Mouse (Mus musculus) MEL (cell line): ENCODE data around the gene Shb. TPM values are rescaled to one million over a fixed set of nuclear protein-coding genes. Genes with fewer than 3 reads are reported as not detected.

Experiments used
- DNase-seq: peaks from one replicate; pipeline ENCODE4 v3.0.0; 2011; ENCODE audit warnings: low read depth, low spot score
- H3K27ac ChIP-seq: 2 replicates; pipeline ENCODE4 v1.5.1; 2012; ENCODE audit warnings: low read depth, mild to moderate bottlenecking, control low read depth, low read length, moderate library complexity; ENCODE audit not compliant: control insufficient read depth
- H3K27me3 ChIP-seq, 2 experiments: fragments of 150-350 bp in 1 of 2; sonication (generic) in 1 of 2; 2 replicates each; pipeline ENCODE4 v1.6.1; 2012; ENCODE audit warnings: low read length in 2 of 2, mild to moderate bottlenecking in 2 of 2, improper control_type of control experiment in 1 of 2, moderate library complexity in 1 of 2; ENCODE audit not compliant: insufficient read depth in 2 of 2, control insufficient read depth in 1 of 2
- H3K36me3 ChIP-seq, 2 experiments: 2 replicates each; pipeline ENCODE4 v1.6.1; 2012 to 2014; ENCODE audit warnings: low read length in 2 of 2, improper control_type of control experiment in 1 of 2, inconsistent platforms in 1 of 2, mild to moderate bottlenecking in 1 of 2; ENCODE audit not compliant: insufficient read depth in 2 of 2, control insufficient read depth in 1 of 2
- H3K4me1 ChIP-seq, 2 experiments: fragments of 150-350 bp in 1 of 2; sonication (generic) in 1 of 2; 2 replicates each; pipeline ENCODE4 v1.6.1; 2012; ENCODE audit warnings: low read length in 2 of 2, improper control_type of control experiment in 1 of 2, mild to moderate bottlenecking in 1 of 2; ENCODE audit not compliant: insufficient read depth in 2 of 2, control insufficient read depth in 1 of 2
- H3K4me3 ChIP-seq, 2 experiments: fragments of 150-350 bp in 1 of 2; sonication (generic) in 1 of 2; 2 replicates each; pipeline ENCODE4 v1.5.1; 2012; ENCODE audit warnings: low read depth in 2 of 2, low read length in 2 of 2, mild to moderate bottlenecking in 2 of 2, moderate library complexity in 2 of 2, control low read depth in 1 of 2, improper control_type of control experiment in 1 of 2; ENCODE audit not compliant: control insufficient read depth in 1 of 2, insufficient read depth in 1 of 2
- H3K79me2 ChIP-seq: 2 replicates; pipeline ENCODE4 v1.6.1; 2012; ENCODE audit warnings: mild to moderate bottlenecking, low read length, moderate library complexity; ENCODE audit not compliant: control insufficient read depth, poor library complexity, insufficient read depth
- H3K9ac ChIP-seq: 2 replicates; pipeline ENCODE4 v1.6.1; 2012; ENCODE audit warnings: low read depth, mild to moderate bottlenecking, control low read depth, low read length, moderate library complexity; ENCODE audit not compliant: control insufficient read depth, poor library complexity, severe bottlenecking
- H3K9me3 ChIP-seq: fragments of 150-350 bp; sonication (generic); replicated peaks from 2 replicates; pipeline ENCODE4 v1.6.1; 2012; ENCODE audit warnings: mild to moderate bottlenecking, low read length, improper control_type of control experiment, moderate library complexity; ENCODE audit not compliant: insufficient read depth
- CHD1 ChIP-seq: IDR thresholded peaks from 2 replicates; pipeline ENCODE4 v1.6.1; 2012; ENCODE audit warnings: low read depth, mild to moderate bottlenecking, inconsistent platforms, low read length, improper control_type of control experiment
- CHD2 ChIP-seq: IDR thresholded peaks from 2 replicates; pipeline ENCODE4 v1.6.1; 2011; ENCODE audit warnings: low read length, improper control_type of control experiment
- CTCF ChIP-seq, 3 experiments: IDR thresholded peaks in 2 of 3; conservative IDR thresholded peaks in 1 of 3; 2 replicates each; pipeline ENCODE4 v1.5.1; 2011 to 2012; ENCODE audit warnings: low read length in 3 of 3, low read depth in 2 of 3, mild to moderate bottlenecking in 2 of 3, improper control_type of control experiment in 1 of 3, inconsistent platforms in 1 of 3, mixed read lengths in 1 of 3, moderate library complexity in 1 of 3; ENCODE audit not compliant: control insufficient read depth in 1 of 3, insufficient read depth in 1 of 3, poor library complexity in 1 of 3, severe bottlenecking in 1 of 3
- E2F4 ChIP-seq: IDR thresholded peaks from 2 replicates; pipeline ENCODE4 v1.6.1; 2011; ENCODE audit warnings: low read depth, low read length, improper control_type of control experiment, borderline replicate concordance
- ELF1 ChIP-seq: IDR thresholded peaks from 2 replicates; pipeline ENCODE4 v1.6.1; 2014; ENCODE audit warnings: low read depth, mild to moderate bottlenecking, inconsistent platforms, low read length, improper control_type of control experiment, moderate library complexity
- HCFC1 ChIP-seq: IDR thresholded peaks from 2 replicates; pipeline ENCODE4 v1.6.1; 2012; ENCODE audit warnings: low read depth, mild to moderate bottlenecking, inconsistent platforms, low read length, improper control_type of control experiment, moderate library complexity
- MAX ChIP-seq: IDR thresholded peaks from 2 replicates; pipeline ENCODE4 v1.6.1; 2011; ENCODE audit warnings: low read length, improper control_type of control experiment
- MAZ ChIP-seq: IDR thresholded peaks from 2 replicates; pipeline ENCODE4 v1.6.1; 2012; ENCODE audit warnings: low read depth, mild to moderate bottlenecking, inconsistent platforms, low read length, improper control_type of control experiment
- MEF2A ChIP-seq: IDR thresholded peaks from 2 replicates; pipeline ENCODE4 v1.6.1; 2014; ENCODE audit warnings: low read depth, mild to moderate bottlenecking, inconsistent platforms, low read length, improper control_type of control experiment; ENCODE audit not compliant: poor library complexity, insufficient replicate concordance, severe bottlenecking; ENCODE audit errors: extremely low read depth
- MXI1 ChIP-seq: IDR thresholded peaks from 2 replicates; pipeline ENCODE4 v1.6.1; 2011; ENCODE audit warnings: mild to moderate bottlenecking, low read depth, low read length, improper control_type of control experiment
- MYC ChIP-seq: IDR thresholded peaks from 2 replicates; pipeline ENCODE4 v1.6.1; 2011; ENCODE audit warnings: low read depth, mild to moderate bottlenecking, low read length, improper control_type of control experiment, moderate library complexity
- POLR2A ChIP-seq, 2 experiments: IDR thresholded peaks; 2 replicates each; pipeline ENCODE4 v1.6.1; 2011 to 2012; ENCODE audit warnings: low read length in 2 of 2, mild to moderate bottlenecking in 2 of 2, control low read depth in 1 of 2, improper control_type of control experiment in 1 of 2, low read depth in 1 of 2, moderate library complexity in 1 of 2; ENCODE audit not compliant: control insufficient read depth in 1 of 2, insufficient read depth in 1 of 2, poor library complexity in 1 of 2
- POLR2AphosphoS2 ChIP-seq: IDR thresholded peaks from 2 replicates; pipeline ENCODE4 v1.6.1; 2011; ENCODE audit warnings: low read length, improper control_type of control experiment
- POLR2AphosphoS5 ChIP-seq: IDR thresholded peaks from 2 replicates; pipeline ENCODE4 v1.6.1; 2012; ENCODE audit warnings: low read depth, borderline replicate concordance, mild to moderate bottlenecking, inconsistent platforms, low read length, moderate library complexity, mixed read lengths
- RAD21 ChIP-seq: IDR thresholded peaks from 2 replicates; pipeline ENCODE4 v1.6.1; 2011; ENCODE audit warnings: mild to moderate bottlenecking, low read depth, low read length, improper control_type of control experiment
- RCOR1 ChIP-seq: IDR thresholded peaks from 2 replicates; pipeline ENCODE4 v1.6.1; 2012; ENCODE audit warnings: low read depth, mild to moderate bottlenecking, inconsistent platforms, low read length, improper control_type of control experiment
- SIN3A ChIP-seq: IDR thresholded peaks from 2 replicates; pipeline ENCODE4 v1.6.1; 2012; ENCODE audit warnings: low read length, improper control_type of control experiment, inconsistent platforms
- TAL1 ChIP-seq: IDR thresholded peaks from 2 replicates; pipeline ENCODE4 v1.6.1; 2012; ENCODE audit warnings: mild to moderate bottlenecking, inconsistent platforms, low read length, moderate library complexity, mixed read lengths
- TBP ChIP-seq: IDR thresholded peaks from 2 replicates; pipeline ENCODE4 v1.8.0; 2011; ENCODE audit warnings: low read depth, low read length, improper control_type of control experiment
- UBTF ChIP-seq: IDR thresholded peaks from 2 replicates; pipeline ENCODE4 v1.6.1; 2012; ENCODE audit warnings: low read depth, mild to moderate bottlenecking, inconsistent platforms, low read length, improper control_type of control experiment, moderate library complexity, borderline replicate concordance; ENCODE audit not compliant: insufficient read depth
- USF1 ChIP-seq: IDR thresholded peaks from 2 replicates; pipeline ENCODE4 v1.6.1; 2014; ENCODE audit warnings: low read depth, mild to moderate bottlenecking, inconsistent platforms, low read length, improper control_type of control experiment, moderate library complexity
- USF2 ChIP-seq, 2 experiments: IDR thresholded peaks; 2 replicates each; pipeline ENCODE4 v1.6.1; 2011 to 2012; ENCODE audit warnings: improper control_type of control experiment in 2 of 2, low read length in 2 of 2, borderline replicate concordance in 1 of 2, inconsistent platforms in 1 of 2, low read depth in 1 of 2, mild to moderate bottlenecking in 1 of 2; ENCODE audit not compliant: insufficient read depth in 1 of 2
- ZC3H11A ChIP-seq: IDR thresholded peaks from 2 replicates; pipeline ENCODE4 v1.6.1; 2012; ENCODE audit warnings: low read depth, mild to moderate bottlenecking, inconsistent platforms, low read length, improper control_type of control experiment
- ZKSCAN1 ChIP-seq: IDR thresholded peaks from 2 replicates; pipeline ENCODE4 v1.6.1; 2012; ENCODE audit warnings: low read depth, mild to moderate bottlenecking, inconsistent platforms, low read length, improper control_type of control experiment, moderate library complexity
- ZMIZ1 ChIP-seq: IDR thresholded peaks from 2 replicates; pipeline ENCODE4 v1.6.1; 2012; ENCODE audit warnings: low read depth, mild to moderate bottlenecking, inconsistent platforms, low read length, improper control_type of control experiment, moderate library complexity
- polyA plus RNA-seq, 2 experiments: library from polyadenylated mRNA; stranded (reverse) in 1 of 2; unstranded in 1 of 2; fragments of >175 nt in 1 of 2; fragments of >200 nt in 1 of 2; gene quantifications; 2 replicates each; pipeline versions ENCODE4 v1.2.1 to v1.2.4; 2012; ENCODE audit warnings: low replicate concordance in 2 of 2, low read depth in 1 of 2; ENCODE audit not compliant: insufficient read length in 2 of 2, insufficient read depth in 1 of 2, missing spikeins in 1 of 2
- total RNA-seq: library from RNA; depleted of rRNA; stranded (reverse); fragments of 300-350 nt; gene quantifications from 2 replicates; pipeline ENCODE4 v1.2.3, GENCODE M21; 2012

The Shb gene
- total and polyA plus RNA-seq, 3 experiments = 5.2 to 13.9 TPM; not detected in 1

DNA sequence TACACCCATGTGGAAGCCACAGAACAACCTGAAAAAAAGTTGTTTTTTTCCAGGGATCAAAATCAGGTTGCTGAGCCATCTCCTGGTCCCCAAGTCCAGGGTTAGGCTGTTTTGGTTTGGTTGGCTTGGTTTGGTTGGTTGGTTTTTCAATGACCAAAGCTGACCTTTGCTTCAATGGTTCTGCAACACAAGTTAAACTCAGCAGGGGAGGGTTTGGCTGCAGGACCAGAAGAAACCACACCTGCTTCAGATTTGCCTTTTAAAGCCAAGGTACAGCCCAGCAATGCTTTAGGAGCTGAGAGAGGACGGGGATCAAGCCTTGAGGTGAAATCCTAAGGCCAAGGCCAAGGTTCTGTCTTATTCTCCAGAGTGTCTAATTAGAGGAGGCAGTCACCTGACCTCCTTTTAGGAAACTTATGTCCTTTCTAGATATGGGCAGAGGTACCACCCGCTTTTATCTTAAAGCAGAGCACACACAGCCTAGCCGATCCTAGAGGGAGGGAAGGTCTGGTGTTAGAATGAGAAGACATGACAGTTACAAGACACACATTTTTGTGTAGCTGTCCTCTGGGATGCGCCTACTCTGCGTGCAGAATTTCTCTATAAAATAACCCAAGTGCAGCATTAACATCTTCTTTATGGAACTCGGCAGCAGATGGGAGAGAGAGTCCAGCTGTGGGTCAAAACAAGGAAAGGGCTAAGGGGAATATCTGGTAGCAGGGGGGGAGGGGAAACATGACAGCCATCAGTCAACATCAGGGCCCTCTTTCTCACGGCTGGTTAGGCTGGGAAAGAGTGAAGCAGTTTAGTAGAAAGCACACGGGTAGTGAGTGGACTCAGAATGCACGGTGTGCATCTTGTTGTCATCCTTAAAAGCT, 10.3 kb downstream of the Shb start (continued):
- TF ChIP-seq TAL1 (peak; percentile 63), SIN3A (no peak), POLR2A (IDR thresholded peaks at IDR 0.05; ENCODE audit: control insufficient read depth in 1 of 2, insufficient read depth in 1 of 2, low read depth in 1 of 2, low read length in 2 of 2, poor library complexity in 1 of 2) (no peak), MEF2A (no peak)

GRCm38 (mm10) chr4:45520375-45520774, 11.9 kb downstream of the Shb start:
- H3K36me3 ChIP-seq = peaks cover 0 to 16% of the 10 kb centered on the region in 2 experiments; a peak in 3 of 4 replicates
- no peak overlapping the region for H3K4me3 ChIP-seq
- H3K79me2 ChIP-seq = no peaks in the 10 kb centered on the region; the same call in 1 of the 2 replicates
- peaks cover 15 to 17% of the 10 kb centered on the region in 2 experiments; a peak in 3 of 4 replicates for H3K4me1 ChIP-seq
- H3K27ac ChIP-seq = no peak overlapping the region
- no peak overlapping the region for H3K9ac ChIP-seq
- DNase-seq = no peak
- TF ChIP-seq RCOR1 (no peak), POLR2AphosphoS5 (no peak), ZC3H11A (no peak), POLR2AphosphoS2 (no peak), MYC (no peak), ELF1 (no peak), HCFC1 (no peak), ZMIZ1 (no peak), CHD1 (no peak), MXI1 (no peak), MAZ (no peak), SIN3A (no peak), CHD2 (no peak)
- no peaks in the 10 kb centered on the region for H3K27me3 ChIP-seq
- no peaks in the 10 kb centered on the region for H3K9me3 ChIP-seq

DNA sequence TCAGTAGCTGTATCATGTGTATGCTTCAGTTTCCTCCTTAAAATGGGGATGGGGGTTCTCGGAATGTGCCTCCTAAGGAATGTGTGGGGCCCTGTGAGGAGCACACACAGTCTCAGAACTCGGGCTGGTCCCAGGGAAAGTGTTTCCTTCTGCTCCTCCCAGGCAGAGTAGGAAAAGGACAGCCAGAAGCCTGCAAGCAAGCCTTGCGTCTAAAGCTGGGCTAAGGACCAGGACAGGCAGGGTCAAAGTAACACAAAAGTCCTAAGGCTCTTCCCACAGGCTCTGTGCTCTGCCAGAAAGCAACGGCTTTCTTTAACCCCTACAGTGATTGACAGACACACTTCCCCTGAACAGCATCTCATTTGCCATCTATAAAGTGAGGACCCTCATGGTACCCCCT, 14.9 kb downstream of the Shb start:
- Histone ChIP-seq H3K27ac (no peak overlapping the region), H3K27me3 (no peaks in the 10 kb centered on the region), H3K4me3 (no peak overlapping the region), H3K79me2 (no peaks in the 10 kb centered on the region), H3K9ac (no peak overlapping the region), H3K36me3 (peaks cover 0 to 13% of the 10 kb centered on the region in 2 experiments; a peak in 3 of 4 replicates), H3K9me3 (no peaks in the 10 kb centered on the region), H3K4me1 (peaks cover 12 to 18% of the 10 kb centered on the region in 2 experiments; a peak in 3 of 4 replicates)
- TF ChIP-seq ZC3H11A (no peak), UBTF (no peak), USF2 (IDR thresholded peaks at IDR 0.05; ENCODE audit: borderline replicate concordance in 1 of 2, insufficient read depth in 1 of 2, low read depth in 1 of 2, low read length in 2 of 2) (no peak), SIN3A (no peak), MXI1 (no peak), TAL1 (no peak), TBP (no peak), CHD2 (no peak), POLR2A (IDR thresholded peaks at IDR 0.05; ENCODE audit: control insufficient read depth in 1 of 2, insufficient read depth in 1 of 2, low read depth in 1 of 2, low read length in 2 of 2, poor library complexity in 1 of 2) (no peak), CTCF (IDR thresholded peaks at IDR 0.05 in 2 of 3, conservative IDR thresholded peaks at IDR 0.05 in 1 of 3; ENCODE audit: control insufficient read depth in 1 of 3, insufficient read depth in 1 of 3, low read depth in 2 of 3, low read length in 3 of 3, poor library complexity in 1 of 3, severe bottlenecking in 1 of 3) (no peak), MEF2A (no peak), ELF1 (no peak), ZKSCAN1 (no peak), MAX (no peak), USF1 (no peak), E2F4 (no peak), MYC (no peak), POLR2AphosphoS5 (no peak), RAD21 (no peak)
- no peak for DNase-seq
